Mouse (Mus musculus) hindbrain, postnatal 0 days (tissue): ENCODE data around the gene Ctu1. TPM values are rescaled to one million over a fixed set of nuclear protein-coding genes. Genes with fewer than 3 reads are reported as not detected.
"Not testable (repeated sequence)": the region's sequence is repeated elsewhere in the genome, so short reads cannot be mapped to it uniquely, and the experiment has no call there.

Experiments used
- ATAC-seq: fragments of 200-750 bp; cut with Nextera tagmentation; 2 replicates; pipeline ENCODE4 v1.8.0; 2017; ENCODE audit warnings: mild to moderate bottlenecking, moderate TSS enrichment, moderate library complexity
- DNase-seq: peaks from one replicate; pipeline ENCODE4 v3.0.0-alpha.2; 2015; ENCODE audit warnings: low spot score
- H3K27ac ChIP-seq: fragments of 300-500 bp; sonication (generic); 2 replicates; pipeline ENCODE4 v1.5.1; 2014; ENCODE audit warnings: mild to moderate bottlenecking
- H3K27me3 ChIP-seq: fragments of 300-500 bp; sonication (generic); 2 replicates; pipeline ENCODE4 v1.6.1; 2014; ENCODE audit warnings: low read length, mixed read lengths; ENCODE audit not compliant: insufficient read depth
- H3K36me3 ChIP-seq: fragments of 300-500 bp; sonication (generic); 2 replicates; pipeline ENCODE4 v1.6.1; 2014; ENCODE audit warnings: low read length, mixed read lengths; ENCODE audit not compliant: insufficient read depth
- H3K4me1 ChIP-seq: fragments of 300-500 bp; sonication (generic); 2 replicates; pipeline ENCODE4 v1.6.1; 2014; ENCODE audit warnings: antibody characterized with exemption, low read length, mixed read lengths; ENCODE audit not compliant: insufficient read depth
- H3K4me2 ChIP-seq: fragments of 300-500 bp; sonication (generic); 2 replicates; pipeline ENCODE4 v1.6.1; 2014; ENCODE audit warnings: low read depth, mild to moderate bottlenecking, low read length, moderate library complexity, mixed read lengths
- H3K4me3 ChIP-seq: fragments of 300-500 bp; sonication (generic); 2 replicates; pipeline ENCODE4 v1.5.1; 2014; ENCODE audit warnings: low read length
- H3K9ac ChIP-seq: fragments of 300-500 bp; sonication (generic); replicated peaks from 2 replicates; pipeline ENCODE4 v1.6.1; 2014; ENCODE audit warnings: mild to moderate bottlenecking, low read length, moderate library complexity, mixed read lengths
- H3K9me3 ChIP-seq: fragments of 300-500 bp; sonication (generic); 2 replicates; pipeline ENCODE4 v1.6.1; 2016; ENCODE audit warnings: low read length, mixed read lengths
- CTCF ChIP-seq: IDR thresholded peaks from 2 replicates; pipeline ENCODE4 v1.5.1; 2016; ENCODE audit warnings: antibody characterized with exemption, control low read depth, low read depth
- WGBS: fragments of 180-500 bp; shearing (Covaris S2); extraction: QIAGEN DNeasy Blood & Tissue Kit; methylation state at CpG from one replicate; pipeline ENCODE4 v1.1.7; 2014; 5-methylcytosine and 5-hydroxymethylcytosine counted together
- polyA plus RNA-seq: library from polyadenylated mRNA; unstranded; fragments of >200 nt; fragmentation: Nextera tagmentation; extraction: Ambion mirVana; gene quantifications from 2 replicates; pipeline ENCODE4 v1.2.1, GENCODE M21; 2015
- total RNA-seq: library from RNA; depleted of rRNA; stranded (reverse); fragments of >200 nt; gene quantifications from 2 replicates; pipeline ENCODE4 v1.2.3, GENCODE M21; 2014

Ctu1 gene
- total and polyA plus RNA-seq, 2 experiments from 2014 or later: 14.5 to 32.4 TPM

DNA sequence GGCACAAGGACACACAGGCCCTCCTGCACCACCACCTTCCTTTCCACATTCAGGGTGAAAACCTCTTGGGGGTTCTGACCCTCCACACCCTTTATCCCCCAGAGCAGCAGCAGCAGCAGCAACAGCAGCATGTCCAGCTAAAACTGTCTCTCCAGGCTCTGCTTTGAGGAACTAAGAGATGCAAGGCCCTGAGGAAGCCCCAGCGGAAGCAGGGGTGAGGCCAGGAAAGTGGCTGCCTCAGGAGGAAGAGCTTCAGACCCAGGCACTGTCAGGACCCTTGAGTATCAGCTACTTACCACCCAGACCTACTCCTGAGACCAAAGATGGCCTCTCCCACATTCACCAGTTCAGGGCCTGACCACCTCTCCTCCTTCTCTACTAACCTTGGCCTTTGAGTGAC is 11.8 kb upstream of the Ctu1 start, which contains the start of gene Siglece:
Gene Siglece (minus strand): TSS at position 160 of the 400 bp plus-strand sequence.
- no peak for DNase-seq
- Histone ChIP-seq H3K36me3 (no peaks in the 10 kb centered on the region), H3K4me3 (no peak within 1 kb of the TSS), H3K4me1 (no peaks in the 10 kb centered on the region), H3K4me2 (no peak within 1 kb of the TSS), H3K9ac (no peak within 1 kb of the TSS), H3K27me3 (no peaks in the 10 kb centered on the region), H3K9me3 (no peaks in the 10 kb centered on the region), H3K27ac (no peak within 1 kb of the TSS)
- WGBS: 71% methylated on average over 1 of the region's 1 CpGs
- ATAC-seq: no peak
- no peak for TF ChIP-seq CTCF

DNA sequence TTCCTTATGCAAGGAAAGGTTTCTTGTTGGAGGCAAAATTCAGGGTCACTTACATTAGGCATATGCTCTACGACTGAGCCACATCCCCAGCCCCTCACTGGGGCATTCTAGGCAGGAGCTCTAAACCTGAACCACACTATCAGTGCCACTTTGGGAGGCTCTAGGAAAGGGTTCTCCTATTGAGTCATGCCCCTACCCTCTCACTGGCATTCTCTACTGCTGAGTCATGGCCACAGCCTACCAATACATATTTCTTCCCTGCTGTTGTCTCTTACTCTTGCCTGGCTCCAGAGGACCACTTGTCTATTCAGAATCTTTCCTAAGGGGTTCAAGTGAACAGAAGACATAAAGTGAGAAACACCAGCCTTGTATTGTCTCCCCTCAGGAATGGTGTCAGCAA is 9.0 kb upstream of the Ctu1 start:
- H3K4me2 ChIP-seq: no peak overlapping the region
- H3K27me3 ChIP-seq: no peaks in the 10 kb centered on the region
- H3K4me1 ChIP-seq: no peaks in the 10 kb centered on the region
- DNase-seq (no peak), ATAC-seq (no peak)
- no peak overlapping the region for H3K9ac ChIP-seq
- no peaks in the 10 kb centered on the region for H3K36me3 ChIP-seq
- no peak overlapping the region for H3K27ac ChIP-seq
- TF ChIP-seq CTCF: no peak
- no peak overlapping the region for H3K4me3 ChIP-seq
- no peaks in the 10 kb centered on the region for H3K9me3 ChIP-seq
- WGBS: 91% methylated on average over 1 of the region's 1 CpGs

DNA sequence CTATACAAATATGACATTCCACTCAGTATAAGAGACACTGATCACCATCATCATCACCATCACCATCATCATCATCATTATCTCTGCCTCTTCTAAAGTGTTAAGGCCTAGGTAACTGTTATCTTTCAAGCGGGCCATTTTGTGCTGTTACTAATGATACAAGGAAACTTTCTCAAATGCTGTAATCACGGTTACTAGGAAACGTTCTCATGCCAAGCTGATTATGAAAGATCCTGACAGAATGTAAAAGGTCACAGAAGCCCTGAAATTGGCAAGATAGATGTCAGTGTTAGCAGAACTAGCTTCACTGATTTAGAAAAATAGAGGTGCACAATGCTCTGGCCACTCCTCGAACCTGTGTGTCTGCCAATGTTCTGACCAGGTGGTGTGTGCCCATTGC is 4.6 kb upstream of the Ctu1 start:
- ATAC-seq, H3K4me2 ChIP-seq, H3K4me3 ChIP-seq, H3K9me3 ChIP-seq, H3K36me3 ChIP-seq, H3K9ac ChIP-seq, H3K27ac ChIP-seq, H3K4me1 ChIP-seq, H3K27me3 ChIP-seq, DNase-seq: not testable (repeated sequence)
- 92% methylated on average over 4 of the region's 4 CpGs for WGBS

DNA sequence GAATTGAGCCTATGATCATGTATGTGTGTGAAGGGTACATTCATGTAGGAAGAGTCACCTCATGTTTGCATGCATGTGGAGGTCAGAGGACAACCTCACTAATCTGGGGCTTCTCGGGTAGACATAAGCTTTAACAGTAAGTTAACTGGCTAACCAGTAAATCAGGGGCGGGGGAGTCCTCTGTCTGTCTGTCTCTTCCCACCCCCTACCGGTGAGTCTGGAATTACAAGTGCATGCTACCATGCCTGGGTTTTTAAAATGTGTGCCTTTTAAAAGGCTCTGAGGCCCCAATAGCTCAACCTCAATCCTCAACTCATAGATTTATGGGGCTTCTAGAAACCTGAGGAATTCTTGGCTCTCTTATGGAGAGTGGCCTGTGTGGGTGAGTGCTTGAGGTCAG is 3.2 kb upstream of the Ctu1 start:
- no peak for DNase-seq
- H3K4me1 ChIP-seq: peaks cover 8% of the 10 kb centered on the region
- H3K4me3 ChIP-seq: no peak overlapping the region
- H3K9ac ChIP-seq: no peak overlapping the region
- H3K27me3 ChIP-seq: no peaks in the 10 kb centered on the region
- H3K27ac ChIP-seq: no peak overlapping the region
- no peak for ATAC-seq
- no peak overlapping the region for H3K4me2 ChIP-seq
- 28% methylated on average over 3 of the region's 3 CpGs for WGBS
- TF ChIP-seq CTCF: peak; percentile 44
- no peaks in the 10 kb centered on the region for H3K36me3 ChIP-seq
- H3K9me3 ChIP-seq: no peaks in the 10 kb centered on the region

DNA sequence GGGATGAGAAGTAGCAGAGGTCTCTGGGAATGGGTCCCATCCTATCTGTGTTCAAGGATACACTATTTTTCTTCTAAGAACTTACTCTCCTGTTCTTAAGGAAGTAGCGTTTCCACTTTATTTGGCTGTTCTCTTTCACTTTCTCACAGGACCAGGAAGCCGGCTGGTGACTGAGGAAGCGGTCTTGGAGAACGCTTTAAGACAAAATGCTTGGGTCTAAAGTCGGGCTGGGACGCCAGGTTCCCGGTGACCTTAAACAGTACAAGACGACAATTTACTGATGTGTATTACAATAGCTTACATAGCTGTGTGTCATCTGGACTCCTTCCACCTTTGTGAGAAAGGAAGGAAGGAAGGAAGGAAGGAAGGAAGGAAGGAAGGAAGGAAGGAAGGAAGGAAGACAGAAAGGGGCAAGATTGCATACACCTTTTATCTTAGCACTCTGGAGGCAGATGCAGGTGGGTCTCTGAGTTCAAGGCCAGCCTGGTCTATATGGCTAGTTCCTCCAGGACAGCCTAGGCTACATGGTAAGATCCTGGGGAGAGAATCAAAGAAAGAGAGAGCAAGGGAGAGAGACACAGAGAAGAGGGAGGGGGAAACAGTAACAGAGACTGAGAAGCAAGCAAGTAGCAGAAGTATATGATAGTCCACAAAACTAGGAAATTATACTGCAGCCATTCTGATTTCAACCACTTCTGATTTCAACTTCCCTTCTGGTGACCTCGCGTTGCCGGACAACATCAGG is 580 bp upstream of the Ctu1 start:
- WGBS: 66% methylated on average over 11 of the region's 11 CpGs
- H3K9ac ChIP-seq: peak overlapping the region; percentile 56; the same call in 1 of the 2 replicates

DNA sequence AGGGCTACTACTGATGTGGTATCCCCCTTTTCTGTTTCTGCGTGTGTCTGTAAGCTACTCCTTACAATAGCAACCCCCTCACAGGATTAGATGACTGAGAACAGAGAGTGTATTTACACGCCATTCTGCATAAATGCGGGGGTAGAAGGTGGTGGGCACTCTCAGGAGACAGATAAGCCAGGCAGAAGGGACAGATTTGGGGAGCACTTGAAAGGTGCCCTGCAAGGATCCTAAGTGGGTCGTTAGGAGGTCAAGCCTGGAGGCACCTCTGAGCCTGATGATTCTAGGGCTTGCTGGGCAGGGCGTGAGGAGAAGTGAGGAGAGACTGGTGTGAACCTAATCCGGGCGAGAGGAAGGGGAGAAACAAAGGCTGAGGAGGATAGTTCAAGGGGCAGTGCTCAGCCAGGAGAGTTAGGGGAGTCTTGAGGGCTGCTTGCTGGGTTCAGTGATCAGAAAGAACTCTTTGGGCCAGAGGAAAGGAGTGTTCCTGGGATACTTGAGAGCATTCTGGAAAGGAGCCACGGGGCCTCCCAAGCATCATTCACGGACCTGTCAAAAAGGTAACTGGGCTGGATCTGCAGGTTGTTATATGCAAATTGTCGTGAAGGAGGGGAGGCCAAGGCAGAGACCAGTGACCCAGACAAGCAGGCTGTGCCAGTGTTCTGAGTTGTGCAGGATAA is 905 bp downstream of the Ctu1 start:
- Histone ChIP-seq H3K27me3 (no peaks in the 10 kb centered on the region), H3K4me1 (peaks cover 8% of the 10 kb centered on the region), H3K9ac (peak overlapping the region; percentile 56), H3K9me3 (no peaks in the 10 kb centered on the region), H3K4me2 (peak overlapping the region; percentile 80), H3K36me3 (peaks cover 35% of the 10 kb centered on the region), H3K27ac (peak overlapping the region; percentile 51; the same call in 1 of the 2 replicates), H3K4me3 (peak overlapping the region; percentile 55)
- DNase-seq (no peak), ATAC-seq (no peak)
- no peak for TF ChIP-seq CTCF
- 12% methylated on average over 10 of the region's 10 CpGs for WGBS

More for the DNA sequence above, 580 bp upstream of the Ctu1 start:
- peak overlapping the region; percentile 58; the same call in 1 of the 2 replicates for H3K27ac ChIP-seq
- DNase-seq (no peak), ATAC-seq (peak; percentile 54; the same call in 1 of the 2 replicates)
- no peak for TF ChIP-seq CTCF
- H3K4me2 ChIP-seq: peak overlapping the region; percentile 80
- H3K9me3 ChIP-seq: no peaks in the 10 kb centered on the region
- H3K4me1 ChIP-seq: peaks cover 8% of the 10 kb centered on the region
- H3K4me3 ChIP-seq: peak overlapping the region; percentile 55
- H3K27me3 ChIP-seq: no peaks in the 10 kb centered on the region
- H3K36me3 ChIP-seq: peaks cover 20% of the 10 kb centered on the region

DNA sequence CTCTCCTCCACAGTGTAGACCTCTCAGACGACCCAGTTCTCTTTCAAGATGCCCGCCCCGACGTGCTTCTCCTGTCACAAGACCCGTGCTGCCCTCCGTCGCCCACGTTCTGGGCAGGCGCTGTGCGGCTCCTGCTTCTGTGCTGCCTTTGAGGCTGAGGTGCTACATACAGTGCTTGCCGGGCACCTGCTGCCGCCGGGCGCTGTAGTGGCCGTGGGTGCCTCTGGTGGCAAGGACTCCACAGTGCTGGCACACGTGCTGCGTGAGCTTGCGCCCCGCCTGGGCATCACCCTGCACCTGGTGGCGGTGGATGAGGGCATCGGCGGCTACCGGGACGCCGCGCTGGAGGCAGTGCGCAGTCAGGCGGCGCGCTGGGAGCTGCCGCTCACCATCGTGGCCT is 3.3 kb downstream of the Ctu1 start:
- Histone ChIP-seq H3K9ac (no peak overlapping the region), H3K4me1 (peaks cover 8% of the 10 kb centered on the region), H3K27me3 (no peaks in the 10 kb centered on the region), H3K27ac (no peak overlapping the region), H3K4me2 (no peak overlapping the region), H3K36me3 (peaks cover 38% of the 10 kb centered on the region), H3K4me3 (no peak overlapping the region), H3K9me3 (no peaks in the 10 kb centered on the region)
- WGBS: 94% methylated on average over 32 of the region's 32 CpGs
- ATAC-seq: no peak
- no peak for TF ChIP-seq CTCF
- DNase-seq: no peak
